Mouse (Mus musculus): Measurements from ENCODE around the gene Ccl3.

The Ccl3 gene

DNA sequence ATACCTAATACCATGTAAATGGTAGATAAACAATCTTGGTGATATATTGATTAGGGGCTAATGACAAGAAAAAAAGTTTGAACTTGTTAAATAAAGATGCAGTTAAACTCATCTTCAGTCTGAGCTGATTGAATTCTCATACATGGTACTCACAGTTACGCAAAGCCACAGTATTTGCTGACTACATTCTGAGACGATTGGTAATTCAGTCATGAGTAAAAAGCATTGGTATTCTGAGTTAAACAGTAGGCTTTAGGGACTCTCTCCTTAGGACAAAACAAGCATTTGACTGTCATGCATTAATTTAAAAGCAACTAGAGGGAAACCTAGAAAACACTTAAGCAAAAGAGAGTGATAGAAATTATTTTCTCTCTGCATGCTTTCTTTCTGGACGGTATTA, 25.6 kb downstream of the Ccl3 start:
- DNase-seq (ENCODE audit: low read depth, low spot score) = no peak

DNA sequence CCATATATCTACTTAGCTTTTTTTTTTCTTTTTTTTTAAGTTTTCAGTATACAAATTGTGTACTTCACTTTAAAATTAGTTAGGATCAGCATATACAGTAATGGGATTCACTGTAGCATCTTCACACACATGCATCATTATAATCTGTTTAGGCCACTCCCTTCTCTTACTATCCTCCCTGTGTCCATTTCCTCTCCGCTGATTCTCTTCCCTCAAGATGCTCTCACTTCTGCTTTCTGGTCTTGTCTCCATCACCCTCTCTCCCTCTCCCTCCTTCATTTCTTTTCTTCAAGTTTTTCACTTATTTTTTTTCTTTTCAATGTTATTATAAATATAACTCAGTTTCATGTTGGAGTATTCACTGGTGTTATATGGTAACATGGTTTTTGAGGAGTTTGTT, 30.1 kb downstream of the Ccl3 start:
- DNase-seq (ENCODE audit: low read depth, low spot score) = no peak

DNA sequence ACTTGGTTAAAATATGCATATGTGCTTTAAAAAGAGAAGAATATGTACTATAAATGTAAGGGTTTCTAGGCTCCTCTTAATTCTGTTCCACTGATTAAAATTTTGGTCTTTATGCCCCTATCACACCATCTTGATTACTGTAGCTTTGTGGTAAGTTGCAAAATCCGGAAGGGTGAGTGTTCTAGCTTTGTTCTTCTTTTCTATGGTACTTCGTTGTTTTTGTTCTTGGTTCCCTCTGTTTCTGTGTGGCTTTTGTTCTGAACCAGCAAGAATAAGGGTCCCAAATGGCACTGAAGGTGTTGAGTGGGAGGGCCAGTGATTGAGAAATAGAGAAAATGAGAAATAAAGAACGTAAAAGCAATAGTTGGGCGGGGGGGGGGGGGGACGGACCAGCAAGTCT, 30.9 kb downstream of the Ccl3 start:
- no peak for DNase-seq (ENCODE audit: low read depth, low spot score)

DNA sequence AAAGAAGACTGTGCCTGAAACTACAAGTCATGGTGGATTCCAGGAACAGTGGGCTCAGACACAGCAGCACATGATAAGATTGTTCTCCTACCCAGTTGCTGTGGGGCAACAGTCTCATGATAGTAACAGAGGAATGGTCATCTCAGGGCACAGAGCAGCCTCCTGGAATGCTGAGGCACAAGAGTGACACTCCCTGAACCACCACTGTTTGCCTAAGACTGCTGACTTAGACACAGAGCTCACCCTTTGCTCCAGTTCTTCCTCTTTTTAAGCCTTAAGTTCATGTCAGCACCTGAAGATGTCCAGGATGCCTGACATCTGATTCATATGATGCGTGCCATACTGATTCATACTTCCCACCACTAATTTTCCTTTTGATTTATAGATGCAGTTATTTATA, 32.6 kb downstream of the Ccl3 start:
- DNase-seq (ENCODE audit: low read depth, low spot score) = no peak

DNA sequence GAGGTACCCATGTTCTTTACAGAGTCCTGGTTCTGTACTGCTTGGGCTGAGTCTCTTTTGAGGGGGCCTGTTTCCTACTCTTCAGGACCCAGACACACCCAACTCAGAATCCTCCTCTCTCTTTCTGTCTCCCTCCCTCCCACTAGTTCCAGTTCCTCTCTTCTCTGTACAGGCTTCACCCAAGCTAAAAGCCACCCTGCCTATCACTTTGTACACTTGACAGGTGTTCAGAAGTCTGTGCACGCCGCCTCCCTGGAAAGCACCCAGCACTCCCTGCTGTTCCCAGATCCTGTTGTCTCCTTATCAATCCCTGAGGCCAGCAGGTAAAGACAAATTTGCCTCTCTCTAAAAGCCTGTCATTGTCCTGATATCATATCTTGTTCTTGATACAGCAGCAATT, 38.3 kb downstream of the Ccl3 start:
- DNase-seq (ENCODE audit: low read depth, low spot score) = no peak

DNA sequence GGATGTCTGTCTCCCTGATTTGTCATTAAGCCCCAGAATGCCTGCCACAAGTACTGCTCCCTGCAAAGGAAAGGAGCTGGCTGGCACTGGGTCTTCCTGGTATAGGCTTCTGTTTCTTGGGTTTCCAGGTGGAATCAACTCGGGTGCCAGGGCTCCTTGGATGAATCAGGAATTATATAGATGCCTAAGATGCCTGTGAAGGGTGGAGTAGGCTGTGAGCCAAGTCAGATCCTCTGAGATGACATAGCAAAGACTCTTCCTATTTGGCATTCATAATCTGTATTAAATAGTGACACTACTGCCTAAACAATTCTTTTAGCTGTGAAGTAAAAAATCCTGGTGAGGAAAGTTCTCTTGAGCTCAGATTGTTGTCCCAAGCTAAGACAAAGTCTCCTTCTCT, 42.8 kb downstream of the Ccl3 start:
- DNase-seq (ENCODE audit: low read depth, low spot score) = no peak

DNA sequence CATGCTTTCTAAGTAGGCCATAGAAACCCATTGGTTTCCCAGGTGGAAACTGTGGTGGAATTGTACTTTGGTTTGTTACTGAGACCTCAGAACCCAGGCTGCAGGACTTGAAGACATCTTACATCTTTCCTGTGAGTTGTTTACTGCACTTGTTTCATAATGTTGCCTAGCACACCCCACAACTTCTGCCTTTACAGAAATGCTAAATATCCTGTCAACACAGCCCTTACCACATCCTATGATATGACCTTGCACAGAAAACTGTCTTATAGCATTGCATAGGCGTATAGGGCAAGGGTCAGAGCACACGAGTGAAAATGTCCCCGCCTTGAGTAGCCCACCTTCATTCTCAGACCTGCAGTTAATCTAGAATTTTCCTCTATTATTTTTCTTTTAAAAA, 43.6 kb downstream of the Ccl3 start:
- no peak for DNase-seq (ENCODE audit: low read depth, low spot score)

DNA sequence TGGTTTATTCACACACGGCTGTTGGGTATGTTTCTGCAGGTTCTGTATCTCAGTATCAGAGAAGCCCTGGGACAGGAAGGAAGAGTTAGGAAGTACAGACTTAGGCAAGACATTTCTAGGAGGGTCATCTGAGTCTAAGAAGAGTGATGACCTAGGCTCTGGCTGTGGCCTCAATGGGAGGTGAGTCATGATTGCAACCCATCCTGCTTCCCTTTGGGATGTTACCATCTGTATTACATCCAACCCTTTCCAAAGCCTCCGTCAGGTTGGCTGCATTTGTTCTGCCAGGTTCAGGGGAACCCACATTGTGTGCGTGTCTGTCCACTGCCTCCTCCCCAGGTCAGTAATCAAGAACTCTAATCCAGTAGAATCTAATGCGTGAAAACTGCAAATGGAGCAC, 44.5 kb downstream of the Ccl3 start:
- DNase-seq (ENCODE audit: low read depth, low spot score) = no peak

DNA sequence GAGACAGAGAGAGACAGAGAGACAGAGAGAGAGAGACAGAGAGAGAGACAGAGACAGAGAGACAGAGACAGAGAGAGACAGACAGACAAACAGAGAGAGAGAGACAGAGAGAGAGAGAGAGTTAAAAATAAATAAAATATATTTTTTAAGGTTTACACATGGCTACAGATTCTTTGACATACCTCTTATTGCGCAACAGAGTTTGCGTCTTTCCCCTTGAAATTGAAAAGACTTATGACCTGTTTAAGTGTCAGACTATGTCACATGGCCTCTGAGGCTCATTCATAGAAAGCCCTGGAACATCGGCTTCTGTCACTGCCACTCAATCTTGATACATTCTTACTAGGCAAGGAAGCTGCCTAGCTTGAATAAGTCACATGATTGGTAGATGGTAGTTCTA, 45.8 kb downstream of the Ccl3 start:
- DNase-seq (ENCODE audit: low read depth, low spot score) = no peak

DNA sequence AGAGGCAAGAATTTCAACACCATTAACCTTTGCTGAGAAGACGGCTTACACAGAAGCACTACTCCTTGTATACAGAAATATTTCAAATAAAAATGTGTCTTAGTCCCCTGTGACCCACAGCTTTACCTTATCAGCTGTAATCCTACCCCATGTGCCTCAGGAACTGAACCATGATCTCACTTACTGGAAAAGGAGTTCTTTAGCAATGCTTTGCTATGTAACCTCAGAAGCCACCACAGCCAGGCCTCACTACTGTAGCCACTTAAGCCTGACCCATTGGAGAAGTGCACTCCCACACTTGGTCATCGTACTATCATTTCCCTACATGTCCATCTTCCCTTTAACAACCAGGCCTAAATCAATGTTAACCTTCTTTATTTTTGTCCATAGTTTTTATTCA, 48.6 kb downstream of the Ccl3 start:
- DNase-seq (ENCODE audit: low read depth, low spot score) = no peak

DNA sequence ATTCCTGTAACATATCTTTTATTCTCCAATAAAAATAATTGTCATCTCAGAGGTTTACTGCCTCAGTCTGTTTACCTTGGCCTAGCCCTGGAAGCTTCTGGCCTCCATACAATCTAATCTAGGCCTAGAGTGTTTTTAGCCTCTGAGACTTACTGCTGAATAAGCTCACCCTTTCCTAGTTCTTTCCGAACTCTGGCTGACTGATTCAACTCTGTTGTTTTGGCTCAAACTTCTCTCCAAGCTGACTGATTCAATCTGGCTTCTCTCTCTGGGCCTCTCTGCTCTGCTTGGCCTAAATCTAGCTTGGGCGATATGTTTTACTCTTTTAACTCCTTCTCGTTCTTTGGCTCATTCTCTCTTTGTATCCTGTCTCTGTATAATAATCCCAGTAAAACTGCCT, 50.2 kb downstream of the Ccl3 start:
- DNase-seq (ENCODE audit: low read depth, low spot score) = no peak

DNA sequence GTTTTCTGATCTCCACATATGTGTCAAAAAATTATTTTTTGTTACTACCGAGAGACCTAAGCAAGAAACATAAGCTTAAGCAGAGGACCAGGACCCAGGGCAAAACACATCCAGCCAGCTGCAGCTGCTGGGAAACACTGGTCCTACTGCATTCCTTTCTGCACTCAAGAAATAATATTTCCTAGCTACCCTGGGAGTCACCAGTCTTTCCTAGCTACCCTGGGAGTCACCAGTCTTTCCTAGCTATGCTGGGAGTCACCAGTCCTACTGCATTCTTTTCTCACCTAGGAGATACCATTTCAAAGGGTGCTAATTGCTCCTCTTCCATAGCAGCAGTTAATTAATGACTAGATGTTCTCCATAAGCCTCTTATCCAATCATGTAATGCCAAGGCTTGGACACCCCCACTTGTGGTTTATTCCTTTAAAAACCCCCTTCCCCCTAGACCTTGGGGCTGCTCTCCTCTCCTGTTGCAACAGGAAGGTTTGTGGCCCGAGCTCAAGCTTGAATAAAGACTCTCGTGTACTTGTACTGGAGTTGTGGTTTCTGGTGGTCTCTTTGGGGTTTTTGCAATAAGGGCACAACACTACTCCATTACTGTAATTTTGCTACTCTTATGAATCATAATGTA, 50.8 kb downstream of the Ccl3 start:
- no peak for DNase-seq (ENCODE audit: low read depth, low spot score)

Measured in brain, adult 2 months (tissue).